Comparison of ENCODE assay signal across 8 mouse cellular contexts in genomic region chr10:80259861-80260641, GRCm38 (mm10). TPM values are rescaled to one million over a fixed set of nuclear protein-coding genes. Genes with fewer than 3 reads are reported as not detected.
DNase-seq lines count a peak whose midpoint lies in the region; ATAC-seq lines count a peak whose summit lies in the region.

No protein-coding gene starts in this region.

- H3K4me1 ChIP-seq in embryonic facial prominence, embryonic 12.5 days = peaks cover 25% of the 10 kb centered on the region
- peaks cover 41% of the 10 kb centered on the region for H3K4me1 ChIP-seq in kidney, embryonic 15.5 days
- peaks cover 50% of the 10 kb centered on the region for H3K4me1 ChIP-seq in neural tube, embryonic 13.5 days (replicated peaks)

- peak overlapping the region; percentile 97 for H3K27ac ChIP-seq in embryonic facial prominence, embryonic 12.5 days
- H3K27ac ChIP-seq in kidney, embryonic 15.5 days = peak overlapping the region; percentile 99
- H3K27ac ChIP-seq in neural tube, embryonic 13.5 days (replicated peaks) = peak overlapping the region; percentile 91

- no peaks in the 10 kb centered on the region for H3K9me3 ChIP-seq in embryonic facial prominence, embryonic 12.5 days
- no peaks in the 10 kb centered on the region for H3K9me3 ChIP-seq in kidney, embryonic 15.5 days (replicated peaks)
- no peaks in the 10 kb centered on the region for H3K9me3 ChIP-seq in neural tube, embryonic 13.5 days

- H3K4me2 ChIP-seq in embryonic facial prominence, embryonic 12.5 days (replicated peaks) = peak overlapping the region; percentile 89
- peak overlapping the region; percentile 96 for H3K4me2 ChIP-seq in kidney, embryonic 15.5 days
- H3K4me2 ChIP-seq in neural tube, embryonic 13.5 days = peak overlapping the region; percentile 82

- ATAC-seq in embryonic facial prominence, embryonic 12.5 days (ENCODE audit: insufficient number of reproducible peaks, insufficient read depth, low FRiP score, low TSS enrichment) = no peak
- ATAC-seq in kidney, embryonic 15.5 days (replicated peaks; ENCODE audit: low FRiP score) = no peak
- no peak for ATAC-seq in neural tube, embryonic 13.5 days (ENCODE audit: low read depth)

- peak overlapping the region; percentile 67 for H3K9ac ChIP-seq in embryonic facial prominence, embryonic 12.5 days
- H3K9ac ChIP-seq in kidney, embryonic 15.5 days = peak overlapping the region; percentile 63
- H3K9ac ChIP-seq in neural tube, embryonic 13.5 days = peak overlapping the region; percentile 71

- H3K4me3 ChIP-seq in embryonic facial prominence, embryonic 12.5 days = peak overlapping the region; percentile 57
- peak overlapping the region; percentile 55 for H3K4me3 ChIP-seq in kidney, embryonic 15.5 days (replicated peaks)
- peak overlapping the region; percentile 48 for H3K4me3 ChIP-seq in neural tube, embryonic 13.5 days

- 8% methylated on average over 19 of the region's 19 CpGs for WGBS in embryonic facial prominence, embryonic 12.5 days
- WGBS in kidney, embryonic 15.5 days = 6% methylated on average over 19 of the region's 19 CpGs
- WGBS in neural tube, embryonic 13.5 days = 5% methylated on average over 19 of the region's 19 CpGs

- H3K36me3 ChIP-seq in embryonic facial prominence, embryonic 12.5 days = peaks cover 39% of the 10 kb centered on the region
- peaks cover 40% of the 10 kb centered on the region for H3K36me3 ChIP-seq in kidney, embryonic 15.5 days
- H3K36me3 ChIP-seq in neural tube, embryonic 13.5 days = peaks cover 41% of the 10 kb centered on the region

- DNase-seq in ovary, adult 18-20 months (ENCODE audit: low spot score) = peak; percentile 81
- DNase-seq in ovary, postnatal 10 days (ENCODE audit: low spot score) = no peak
- peak; percentile 55 for DNase-seq in heart, adult 8-10 months (ENCODE audit: low spot score)
- peak; percentile 64 for DNase-seq in liver
- no peak for DNase-seq in thymus, postnatal 36 days

- no peaks in the 10 kb centered on the region for H3K27me3 ChIP-seq in embryonic facial prominence, embryonic 12.5 days
- no peaks in the 10 kb centered on the region for H3K27me3 ChIP-seq in kidney, embryonic 15.5 days
- no peaks in the 10 kb centered on the region for H3K27me3 ChIP-seq in neural tube, embryonic 13.5 days

RNA-seq across cellular contexts. Expression of gene Gamt, which starts 0.8 kb away (rescaled TPM):
- 33.8 and 38.6 TPM in 2 replicates for polyA plus RNA-seq in embryonic facial prominence, embryonic 12.5 days (2016; fragmentation: Nextera tagmentation; extraction: Ambion mirVana)
- total RNA-seq in heart, adult 8-10 months (2022) = 10 to 100 TPM; 10.3 to 17.1 (median 14.7) TPM
- 34.2 and 37.0 TPM in 2 replicates for polyA plus RNA-seq in kidney, embryonic 15.5 days (2015; fragmentation: Nextera tagmentation; extraction: Ambion mirVana)
- polyA plus RNA-seq in neural tube, embryonic 13.5 days (2015; fragmentation: Nextera tagmentation; extraction: Ambion mirVana) = 31.2 and 33.0 TPM in 2 replicates

RNA-seq across cellular contexts. Expression of gene Dazap1, which starts 1.2 kb away (rescaled TPM):
- polyA plus RNA-seq in embryonic facial prominence, embryonic 12.5 days (2016; fragmentation: Nextera tagmentation; extraction: Ambion mirVana) = 70.7 and 71.8 TPM in 2 replicates
- 10 to 100 TPM; 49.2 to 62.8 (median 56.5) TPM for total RNA-seq in heart, adult 8-10 months (2022)
- 56.3 and 58.5 TPM in 2 replicates for polyA plus RNA-seq in kidney, embryonic 15.5 days (2015; fragmentation: Nextera tagmentation; extraction: Ambion mirVana)
- polyA plus RNA-seq in neural tube, embryonic 13.5 days (2015; fragmentation: Nextera tagmentation; extraction: Ambion mirVana) = 59.8 and 66.5 TPM in 2 replicates

RNA-seq across cellular contexts. Expression of gene Ndufs7, which starts 11.1 kb away (rescaled TPM):
- polyA plus RNA-seq in embryonic facial prominence, embryonic 12.5 days (2016; fragmentation: Nextera tagmentation; extraction: Ambion mirVana) = 260 and 269 TPM in 2 replicates
- total RNA-seq in heart, adult 8-10 months (2022) = 1,000 to 10,000 TPM in 3 of 4 experiments, 100 to 1,000 TPM in 1; 949 to 1,112 (median 1,023) TPM
- 376 and 387 TPM in 2 replicates for polyA plus RNA-seq in kidney, embryonic 15.5 days (2015; fragmentation: Nextera tagmentation; extraction: Ambion mirVana)
- 250 and 275 TPM in 2 replicates for polyA plus RNA-seq in neural tube, embryonic 13.5 days (2015; fragmentation: Nextera tagmentation; extraction: Ambion mirVana)

RNA-seq across cellular contexts. Expression of gene Rps15, which starts 32.2 kb away (rescaled TPM):
- 851 and 902 TPM in 2 replicates for polyA plus RNA-seq in embryonic facial prominence, embryonic 12.5 days (2016; fragmentation: Nextera tagmentation; extraction: Ambion mirVana)
- 100 to 1,000 TPM; 763 to 919 (median 846) TPM for total RNA-seq in heart, adult 8-10 months (2022)
- 1,002 and 1,019 TPM in 2 replicates for polyA plus RNA-seq in kidney, embryonic 15.5 days (2015; fragmentation: Nextera tagmentation; extraction: Ambion mirVana)
- polyA plus RNA-seq in neural tube, embryonic 13.5 days (2015; fragmentation: Nextera tagmentation; extraction: Ambion mirVana) = 573 and 601 TPM in 2 replicates

RNA-seq across cellular contexts. Expression of gene Mum1, which starts 33.8 kb away (rescaled TPM):
- 85.1 and 93.4 TPM in 2 replicates for polyA plus RNA-seq in embryonic facial prominence, embryonic 12.5 days (2016; fragmentation: Nextera tagmentation; extraction: Ambion mirVana)
- total RNA-seq in heart, adult 8-10 months (2022) = 10 to 100 TPM; 10.5 to 16.3 (median 14.6) TPM
- 74.8 and 75.5 TPM in 2 replicates for polyA plus RNA-seq in kidney, embryonic 15.5 days (2015; fragmentation: Nextera tagmentation; extraction: Ambion mirVana)
- polyA plus RNA-seq in neural tube, embryonic 13.5 days (2015; fragmentation: Nextera tagmentation; extraction: Ambion mirVana) = 46.5 and 60.7 TPM in 2 replicates

Comparison
In these comparisons a context has a peak if more than half of its experiments do, and no peak if none do; other contexts are left out.
1. DNase-seq: peak in ovary, adult 18-20 months (single experiment), heart, adult 8-10 months (single experiment) and liver (single experiment); none in ovary, postnatal 10 days (single experiment) and thymus, postnatal 36 days (0 of 2).
2. Peak in every context shown above with its lines, with median percentiles within 50 percentile points of each other: H3K27ac ChIP-seq, H3K4me2 ChIP-seq, H3K4me3 ChIP-seq and H3K9ac ChIP-seq.